Mouse (Mus musculus) cortical plate, adult 2 months (tissue): Measurements from ENCODE around the gene Btrc.

Experiments
- CTCF ChIP-seq: fragments of 200-500 bp; IDR thresholded peaks from 2 replicates; pipeline ENCODE4 v1.5.1; 2011; ENCODE audit warnings: mild to moderate bottlenecking, control low read depth, low read length; ENCODE audit not compliant: insufficient read depth; ENCODE audit errors: extremely low read depth
- POLR2A ChIP-seq: fragments of 200-500 bp; IDR thresholded peaks from 2 replicates; pipeline ENCODE4 v1.6.1; 2011; ENCODE audit warnings: mild to moderate bottlenecking, low read length, control low read depth; ENCODE audit not compliant: insufficient read depth; ENCODE audit errors: extremely low read depth

DNA sequence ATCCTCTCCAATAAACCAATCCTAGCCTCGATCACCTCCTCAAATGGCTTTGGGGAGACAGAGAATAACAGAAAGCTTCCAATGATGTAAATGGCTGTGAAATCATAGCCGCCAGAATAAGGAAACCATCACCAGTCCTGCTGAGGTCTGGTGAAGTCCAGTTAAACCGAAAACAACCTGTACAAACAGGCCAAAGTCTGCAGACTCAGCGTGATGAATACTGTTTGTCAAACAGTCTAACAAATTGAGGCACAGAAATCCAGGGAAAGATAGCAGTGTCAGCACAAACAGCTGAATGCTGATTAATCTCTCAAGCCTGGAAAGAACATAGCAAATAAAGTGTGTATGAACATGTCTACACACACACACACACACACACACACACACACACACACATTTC lies 15.3 kb upstream of the Btrc start:
- TF ChIP-seq CTCF (no peak), POLR2A (no peak)
